22 mouse cellular contexts compared by ENCODE assay signal in the genomic region with DNA sequence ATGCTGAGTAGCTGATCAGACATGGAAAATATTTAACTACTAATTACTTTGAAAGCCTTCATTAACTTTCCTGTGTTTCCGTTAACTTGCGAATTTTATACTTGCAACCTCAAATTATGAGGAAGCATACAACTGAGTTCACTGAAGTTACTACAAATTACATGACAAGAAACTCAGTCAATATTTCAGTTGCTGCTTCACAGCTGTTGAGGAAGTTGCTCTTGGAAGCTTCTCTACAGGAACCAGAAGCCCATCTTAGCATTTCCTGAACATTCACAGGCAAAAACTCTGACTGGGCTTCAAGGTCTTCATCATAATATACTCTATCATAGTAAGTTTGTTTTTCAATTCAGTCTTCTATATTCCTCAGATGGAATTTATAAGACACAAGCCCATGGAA.
DNase-seq lines count a peak whose midpoint lies in the region; ATAC-seq and TF ChIP-seq lines count a peak whose summit lies in the region.
"Had no signal": no experiment of that assay in that cellular context is flagged by ENCODE, and none has a peak within 500 bp of the region (broad histone marks: within the 10 kb centered on the region; RNA-seq: fewer than 3 reads in every experiment).

No protein-coding gene starts in this region.

- ATAC-seq in lung, embryonic 14.5 days (ENCODE audit: insufficient read depth), result no peak
- ATAC-seq in granulocyte monocyte progenitor cell, adult 5-6 weeks (replicated peaks; ENCODE audit: poor library complexity, severe bottlenecking), result peak; percentile 77
- ATAC-seq in megakaryocyte progenitor cell, adult 5-6 weeks (replicated peaks; ENCODE audit: poor library complexity), result peak; percentile 76
- ATAC-seq: forebrain, embryonic 14.5 days; forebrain, postnatal 0 days had no signal

- no peak for TF ChIP-seq CTCF in lung, embryonic 14.5 days (IDR thresholded peaks at IDR 0.05; ENCODE audit: low read depth)

- H3K4me2 ChIP-seq in lung, embryonic 14.5 days, result no peak overlapping the region
- H3K4me2 ChIP-seq: embryonic facial prominence, embryonic 13.5 days; embryonic facial prominence, embryonic 15.5 days; forebrain, embryonic 12.5 days had no signal

- no peaks in the 10 kb centered on the region for H3K9me3 ChIP-seq in lung, embryonic 14.5 days (ENCODE audit: low read depth, low read length)
- H3K9me3 ChIP-seq: embryonic facial prominence, embryonic 13.5 days; embryonic facial prominence, embryonic 15.5 days; forebrain, embryonic 10.5 days; forebrain, embryonic 12.5 days had no signal

- no peak overlapping the region for H3K27ac ChIP-seq in lung, embryonic 14.5 days (ENCODE audit: low read depth)
- H3K27ac ChIP-seq: embryonic facial prominence, embryonic 13.5 days; embryonic facial prominence, embryonic 15.5 days; forebrain, embryonic 10.5 days; forebrain, embryonic 12.5 days had no signal

- H3K9ac ChIP-seq in lung, embryonic 14.5 days, result no peak overlapping the region
- H3K9ac ChIP-seq: embryonic facial prominence, embryonic 13.5 days; embryonic facial prominence, embryonic 15.5 days; forebrain, embryonic 12.5 days; forebrain, postnatal 0 days had no signal

- H3K36me3 ChIP-seq in lung, embryonic 14.5 days (ENCODE audit: insufficient read depth), result no peaks in the 10 kb centered on the region
- H3K36me3 ChIP-seq: embryonic facial prominence, embryonic 13.5 days; embryonic facial prominence, embryonic 15.5 days; forebrain, embryonic 10.5 days; forebrain, embryonic 12.5 days had no signal

- no peaks in the 10 kb centered on the region for H3K4me1 ChIP-seq in lung, embryonic 14.5 days (ENCODE audit: insufficient read depth)
- H3K4me1 ChIP-seq: embryonic facial prominence, embryonic 13.5 days; embryonic facial prominence, embryonic 15.5 days; forebrain, embryonic 10.5 days; forebrain, embryonic 12.5 days had no signal

- 89% methylated on average over 2 of the region's 2 CpGs for WGBS in lung, embryonic 14.5 days

- no peaks in the 10 kb centered on the region for H3K27me3 ChIP-seq in lung, embryonic 14.5 days (ENCODE audit: insufficient read depth, low read length)
- H3K27me3 ChIP-seq: embryonic facial prominence, embryonic 13.5 days; embryonic facial prominence, embryonic 15.5 days; forebrain, embryonic 12.5 days had no signal

- no peak overlapping the region for H3K4me3 ChIP-seq in lung, embryonic 14.5 days (ENCODE audit: low read depth, low read length)
- H3K4me3 ChIP-seq: embryonic facial prominence, embryonic 13.5 days; embryonic facial prominence, embryonic 15.5 days; erythroblast, embryonic 14.5 days; forebrain, embryonic 10.5 days; forebrain, embryonic 12.5 days had no signal

- DNase-seq in lung, embryonic 14.5 days, result peak; percentile 7
- DNase-seq in lung, postnatal 36 days, result no peak
- no peak for DNase-seq in urinary bladder, adult 2 months (ENCODE audit: low spot score)
- no peak for DNase-seq in adrenal gland, postnatal 4 days (ENCODE audit: low spot score in 2 of 2)
- DNase-seq: adrenal gland, adult 2 months; adrenal gland, postnatal 10 days; adrenal gland, postnatal 25 days; cerebellum, adult 11-12 months; cerebellum, adult 2 months; cerebellum, adult 9-10 months; cerebellum, postnatal 10 days; cerebellum, postnatal 25 days; embryo, embryonic 11 days; forebrain, postnatal 0 days had no signal
